Mouse (Mus musculus) intestine, embryonic 16.5 days (tissue): ENCODE measurements at regions not wholly inside any gene's neighbourhood (a gene's known extent, or its start where the extent isn't known, plus 50 kb on each side); places are given as distances from the start of the nearest gene placed in this dataset.

Experiments
- ATAC-seq: fragments of 200-750 bp; cut with Nextera tagmentation; 2 replicates; pipeline ENCODE4 v1.8.0; 2017; ENCODE audit warnings: moderate TSS enrichment, moderate library complexity
- H3K27ac ChIP-seq: fragments of 300-500 bp; sonication (generic); 2 replicates; pipeline ENCODE4 v1.5.1; 2014; ENCODE audit warnings: mild to moderate bottlenecking, low read length
- H3K27me3 ChIP-seq: fragments of 300-500 bp; sonication (generic); replicated peaks from 2 replicates; pipeline ENCODE4 v1.6.1; 2014; ENCODE audit warnings: low read length, control low read depth, mixed read lengths; ENCODE audit not compliant: control insufficient read depth, insufficient read depth
- H3K36me3 ChIP-seq: fragments of 300-500 bp; sonication (generic); 2 replicates; pipeline ENCODE4 v1.6.1; 2014; ENCODE audit warnings: low read length, control low read depth; ENCODE audit not compliant: control insufficient read depth, insufficient read depth
- H3K4me1 ChIP-seq: fragments of 300-500 bp; sonication (generic); 2 replicates; pipeline ENCODE4 v1.6.1; 2014; ENCODE audit warnings: low read length, control low read depth, mixed read lengths; ENCODE audit not compliant: control insufficient read depth, insufficient read depth
- H3K4me2 ChIP-seq: fragments of 300-500 bp; sonication (generic); 2 replicates; pipeline ENCODE4 v1.6.1; 2014; ENCODE audit warnings: low read depth, low read length, control low read depth
- H3K4me3 ChIP-seq: fragments of 300-500 bp; sonication (generic); 2 replicates; pipeline ENCODE4 v1.5.1; 2014; ENCODE audit warnings: mild to moderate bottlenecking, low read length
- H3K9ac ChIP-seq: fragments of 300-500 bp; sonication (generic); 2 replicates; pipeline ENCODE4 v1.6.1; 2014; ENCODE audit warnings: low read depth, low read length
- H3K9me3 ChIP-seq: fragments of 300-500 bp; sonication (generic); 2 replicates; pipeline ENCODE4 v1.6.1; 2016; ENCODE audit warnings: low read length, control low read depth; ENCODE audit not compliant: control insufficient read depth
- WGBS: fragments of 180-500 bp; shearing (Covaris S2); extraction: QIAGEN DNeasy Blood & Tissue Kit; methylation state at CpG from one replicate; pipeline ENCODE4 v1.1.7; 2014; 5-methylcytosine and 5-hydroxymethylcytosine counted together

GRCm38 (mm10) chr14:15603954-15604523 is 165.3 kb upstream of the Lrrc3b start:
- Histone ChIP-seq H3K9ac (no peak overlapping the region), H3K4me1 (no peaks in the 10 kb centered on the region), H3K27ac (no peak overlapping the region), H3K36me3 (no peaks in the 10 kb centered on the region), H3K27me3 (no peaks in the 10 kb centered on the region), H3K9me3 (no peaks in the 10 kb centered on the region), H3K4me3 (no peak overlapping the region), H3K4me2 (no peak overlapping the region)
- no peak for ATAC-seq
- WGBS: 87% methylated on average over 3 of the region's 3 CpGs

- no peaks in the 10 kb centered on the region for H3K4me1 ChIP-seq
- no peaks in the 10 kb centered on the region for H3K9me3 ChIP-seq
- H3K27ac ChIP-seq: no peak overlapping the region
- ATAC-seq: no peak
- no peak overlapping the region for H3K9ac ChIP-seq
- H3K27me3 ChIP-seq: no peaks in the 10 kb centered on the region
- no peaks in the 10 kb centered on the region for H3K36me3 ChIP-seq
- no peak overlapping the region for H3K4me3 ChIP-seq
- no peak overlapping the region for H3K4me2 ChIP-seq
- 71% methylated on average over 1 of the region's 1 CpGs for WGBS
Observed at GRCm38 (mm10) chr14:15610166-15610565, 171.4 kb upstream of the Lrrc3b start.

GRCm38 (mm10) chr14:15634581-15634980 is 195.8 kb upstream of the Lrrc3b start:
- no peaks in the 10 kb centered on the region for H3K9me3 ChIP-seq
- no peak overlapping the region for H3K4me2 ChIP-seq
- WGBS: 45% methylated on average over 2 of the region's 2 CpGs

GRCm38 (mm10) chr14:15637681-15638080 is 198.9 kb upstream of the Lrrc3b start:
- no peaks in the 10 kb centered on the region for H3K9me3 ChIP-seq
- H3K36me3 ChIP-seq: no peaks in the 10 kb centered on the region
- H3K27me3 ChIP-seq: no peaks in the 10 kb centered on the region
- H3K27ac ChIP-seq: no peak overlapping the region
- WGBS: 65% methylated on average over 2 of the region's 2 CpGs
- no peak overlapping the region for H3K4me3 ChIP-seq
- peak; percentile 59; the same call in 1 of the 2 replicates for ATAC-seq
- H3K4me1 ChIP-seq: no peaks in the 10 kb centered on the region
- no peak overlapping the region for H3K9ac ChIP-seq
- no peak overlapping the region for H3K4me2 ChIP-seq

More at GRCm38 (mm10) chr14:15634581-15634980, 195.8 kb upstream of the Lrrc3b start:
- Histone ChIP-seq H3K4me3 (no peak overlapping the region), H3K4me1 (no peaks in the 10 kb centered on the region), H3K36me3 (no peaks in the 10 kb centered on the region), H3K9ac (no peak overlapping the region), H3K27ac (no peak overlapping the region), H3K27me3 (no peaks in the 10 kb centered on the region)
- no peak for ATAC-seq

GRCm38 (mm10) chr14:15638869-15639268 is 200.1 kb upstream of the Lrrc3b start:
- no peak overlapping the region for H3K27ac ChIP-seq
- no peak overlapping the region for H3K9ac ChIP-seq
- WGBS: 84% methylated on average over 1 of the region's 1 CpGs
- no peaks in the 10 kb centered on the region for H3K4me1 ChIP-seq
- ATAC-seq: no peak
- no peak overlapping the region for H3K4me3 ChIP-seq
- no peaks in the 10 kb centered on the region for H3K27me3 ChIP-seq
- no peaks in the 10 kb centered on the region for H3K36me3 ChIP-seq
- no peaks in the 10 kb centered on the region for H3K9me3 ChIP-seq
- no peak overlapping the region for H3K4me2 ChIP-seq

- H3K9me3 ChIP-seq: no peaks in the 10 kb centered on the region
- H3K4me2 ChIP-seq: no peak overlapping the region
- H3K36me3 ChIP-seq: no peaks in the 10 kb centered on the region
- H3K27me3 ChIP-seq: no peaks in the 10 kb centered on the region
- ATAC-seq: no peak
- WGBS: 58% methylated on average over 2 of the region's 2 CpGs
- no peak overlapping the region for H3K4me3 ChIP-seq
- H3K9ac ChIP-seq: no peak overlapping the region
- H3K4me1 ChIP-seq: no peaks in the 10 kb centered on the region
- H3K27ac ChIP-seq: no peak overlapping the region
Observed at GRCm38 (mm10) chr14:15660886-15661285, 222.1 kb upstream of the Lrrc3b start.

GRCm38 (mm10) chr14:15672292-15672691 is 233.5 kb upstream of the Lrrc3b start:
- Histone ChIP-seq H3K4me1 (no peaks in the 10 kb centered on the region), H3K27me3 (no peaks in the 10 kb centered on the region), H3K9ac (no peak overlapping the region), H3K9me3 (no peaks in the 10 kb centered on the region), H3K36me3 (no peaks in the 10 kb centered on the region), H3K4me2 (no peak overlapping the region), H3K4me3 (no peak overlapping the region), H3K27ac (no peak overlapping the region)
- no peak for ATAC-seq

GRCm38 (mm10) chr14:15677218-15677617 is 238.4 kb upstream of the Lrrc3b start:
- no peak for ATAC-seq
- Histone ChIP-seq H3K9ac (no peak overlapping the region), H3K27me3 (no peaks in the 10 kb centered on the region), H3K9me3 (no peaks in the 10 kb centered on the region), H3K4me2 (no peak overlapping the region), H3K27ac (no peak overlapping the region), H3K4me3 (no peak overlapping the region), H3K4me1 (no peaks in the 10 kb centered on the region), H3K36me3 (no peaks in the 10 kb centered on the region)
- WGBS: 78% methylated on average over 2 of the region's 2 CpGs

GRCm38 (mm10) chr14:15679456-15679855 is 240.7 kb upstream of the Lrrc3b start:
- Histone ChIP-seq H3K9ac (no peak overlapping the region), H3K27me3 (no peaks in the 10 kb centered on the region), H3K36me3 (no peaks in the 10 kb centered on the region), H3K9me3 (no peaks in the 10 kb centered on the region), H3K4me2 (no peak overlapping the region), H3K4me1 (no peaks in the 10 kb centered on the region), H3K27ac (no peak overlapping the region), H3K4me3 (no peak overlapping the region)
- no peak for ATAC-seq
- 47% methylated on average over 2 of the region's 2 CpGs for WGBS

GRCm38 (mm10) chr14:15698001-15698400 is 259.2 kb upstream of the Lrrc3b start:
- Histone ChIP-seq H3K4me3 (no peak overlapping the region), H3K27ac (no peak overlapping the region), H3K9ac (no peak overlapping the region), H3K36me3 (no peaks in the 10 kb centered on the region), H3K27me3 (no peaks in the 10 kb centered on the region), H3K9me3 (no peaks in the 10 kb centered on the region), H3K4me2 (no peak overlapping the region), H3K4me1 (no peaks in the 10 kb centered on the region)
- WGBS: 51% methylated on average over 2 of the region's 2 CpGs
- ATAC-seq: peak; percentile 89
